Mouse (Mus musculus): ENCODE measurements around the gene Mllt11. TPM values are rescaled to one million over a fixed set of nuclear protein-coding genes. Genes with fewer than 3 reads are reported as not detected.
"Not testable (repeated sequence)": the region's sequence is repeated elsewhere in the genome, so short reads cannot be mapped to it uniquely, and the experiment has no call there.

Gene Mllt11
- total RNA-seq, 2 experiments from 2014 or later, result 48.5 to 63.2 TPM

DNA sequence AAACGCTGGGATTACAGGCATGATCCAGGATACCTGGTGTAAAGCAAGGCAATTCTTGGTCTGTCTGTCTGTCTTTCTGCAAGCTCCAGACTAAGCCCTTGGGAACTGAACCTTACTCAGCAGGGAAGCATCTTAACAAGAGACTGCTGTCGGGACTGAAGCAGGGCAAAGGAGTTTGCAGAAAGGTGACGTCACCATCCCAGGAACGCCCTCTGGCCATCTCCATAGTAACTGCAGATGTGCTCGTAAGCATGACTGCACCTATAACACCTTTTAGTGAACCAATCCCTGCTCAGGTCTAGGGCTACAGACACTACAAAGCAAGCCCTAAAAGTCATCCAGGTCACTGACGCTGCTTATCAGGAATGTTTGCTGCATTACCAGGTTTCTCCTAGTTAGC, 7.7 kb downstream of the Mllt11 start:
- intact Hi-C loops (cut with DNase I), result loop anchor here (5.0 kb wide), 1 partner anchor 38 kb away; no protein-coding TSS in a partner anchor
- no peak for DNase-seq

DNA sequence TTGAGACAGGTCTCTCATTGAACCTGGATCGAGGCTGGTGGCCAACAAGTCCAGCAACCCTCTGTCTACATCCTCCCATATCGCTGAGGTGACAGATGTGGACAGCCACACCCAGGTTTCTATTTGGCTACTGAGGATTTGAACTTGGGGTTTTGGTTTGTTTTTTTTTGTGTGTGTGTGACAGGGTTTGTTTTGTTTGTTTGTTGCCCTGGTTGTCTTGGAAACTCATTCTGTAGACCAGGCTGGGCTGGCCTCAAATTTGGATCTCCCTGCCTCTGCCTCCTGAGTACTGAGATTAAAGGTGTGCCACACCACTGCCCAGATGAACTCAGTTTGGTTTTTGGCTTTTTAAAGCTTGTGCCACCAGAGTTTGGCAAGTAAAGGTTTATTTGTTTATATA, 8.9 kb downstream of the Mllt11 start:
- DNase-seq, result no peak
- intact Hi-C loops (cut with DNase I), result loop anchor here (5.0 kb wide), 1 partner anchor 39 kb away; no protein-coding TSS in a partner anchor

GRCm38 (mm10) chr3:95218466-95219137, 13.4 kb downstream of the Mllt11 start:
- no peak for DNase-seq
- intact Hi-C loops (cut with DNase I), result loop anchor here (5.0 kb wide), 1 partner anchor 76 kb away; the partner anchor contains the start of gene Tnfaip8l2

- intact Hi-C loops (cut with DNase I), result loop anchor here (5.0 kb wide), 1 partner anchor 75 kb away; the partner anchor contains the start of gene Tnfaip8l2
- peak; percentile 97 to 98 for DNase-seq
Measured at GRCm38 (mm10) chr3:95217255-95218134, 14.5 kb downstream of the Mllt11 start, which contains the start of gene Gabpb2. Gene Gabpb2 (minus strand): TSS chr3:95217916.

DNA sequence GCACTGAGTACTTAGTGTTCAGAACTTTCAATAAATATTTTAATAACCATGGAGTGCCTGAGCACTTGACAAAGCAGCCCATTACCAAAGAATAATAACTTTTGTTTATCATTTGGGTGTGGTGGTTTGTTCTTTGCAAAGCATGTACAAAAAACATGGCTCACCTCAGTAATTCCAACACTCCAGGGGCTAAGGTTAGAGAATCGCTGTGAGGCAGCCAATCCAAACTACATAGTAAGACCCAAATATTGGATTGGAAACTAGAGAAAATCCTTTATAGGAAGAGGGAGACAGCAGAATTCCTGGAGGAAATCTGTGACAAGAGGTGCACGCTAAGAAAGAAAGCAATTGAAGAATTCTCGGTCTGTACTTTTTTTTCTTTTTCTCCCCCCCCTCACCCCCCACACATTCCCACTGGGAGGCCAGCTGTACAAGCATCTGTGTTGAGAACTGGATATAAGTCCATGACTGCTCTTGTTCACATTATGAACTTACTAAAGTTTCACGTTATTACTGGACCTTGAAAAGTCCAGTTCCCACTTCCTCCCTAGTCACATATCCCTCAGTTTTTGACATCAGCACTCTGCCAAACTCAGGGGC, 15.2 kb downstream of the Mllt11 start:
- intact Hi-C loops (cut with DNase I), result loop anchor here (5.0 kb wide), 1 partner anchor 74 kb away; the partner anchor contains the start of gene Tnfaip8l2
- DNase-seq, result no peak

DNA sequence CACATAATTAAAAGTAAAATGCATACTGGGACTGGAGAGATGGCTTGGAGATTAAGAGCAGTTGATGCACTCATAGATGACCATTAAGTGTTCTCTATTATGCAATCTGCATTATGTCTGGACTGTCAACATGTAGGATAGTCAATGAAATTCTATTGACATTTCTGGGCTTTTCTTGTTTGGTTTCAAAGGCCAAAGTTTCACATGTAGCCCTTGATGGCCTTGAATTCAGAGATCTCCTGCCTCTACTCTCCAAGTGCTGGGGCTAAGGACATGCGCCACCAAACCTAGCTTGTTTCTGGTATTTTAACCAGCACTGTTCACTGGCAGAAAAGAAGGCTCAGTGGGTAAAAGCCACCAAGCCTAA, 18.4 kb downstream of the Mllt11 start:
- DNase-seq, result no peak

DNA sequence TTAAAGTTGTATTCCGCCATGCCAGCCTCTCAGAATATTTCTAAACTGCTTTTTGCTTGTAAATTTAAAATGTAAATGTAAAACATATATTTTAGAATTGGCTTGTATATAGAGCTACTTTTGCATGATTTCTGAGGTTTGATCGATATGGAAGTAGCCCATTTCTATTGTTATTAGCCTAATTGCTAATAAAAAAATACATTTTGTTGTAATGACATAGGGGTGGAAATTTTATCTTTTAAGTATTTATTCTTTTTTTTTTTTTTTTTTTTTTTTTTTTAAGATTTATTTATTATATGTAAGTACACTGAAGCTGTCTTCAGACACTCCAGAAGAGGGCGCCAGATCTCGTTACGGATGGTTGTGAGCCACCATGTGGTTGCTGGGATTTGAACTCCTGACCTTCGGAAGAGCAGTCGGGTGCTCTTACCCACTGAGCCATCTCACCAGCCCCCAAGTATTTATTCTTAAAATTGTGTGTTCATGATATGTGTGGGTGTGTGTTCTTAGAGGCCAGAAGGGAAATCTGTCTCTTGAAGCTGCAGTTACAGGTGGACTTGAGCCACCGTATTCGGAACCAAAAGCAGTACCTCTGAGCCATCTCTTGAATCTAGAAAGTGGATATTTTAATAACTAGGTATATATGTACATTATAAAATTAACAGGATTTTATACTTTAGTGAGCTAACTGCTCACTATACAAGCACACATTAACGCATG, 18.9 kb downstream of the Mllt11 start:
- intact Hi-C loops (cut with DNase I); DNase-seq: not testable (repeated sequence)

More for the DNA sequence above, 18.4 kb downstream of the Mllt11 start:
- intact Hi-C loops (cut with DNase I), result no loop called here

DNA sequence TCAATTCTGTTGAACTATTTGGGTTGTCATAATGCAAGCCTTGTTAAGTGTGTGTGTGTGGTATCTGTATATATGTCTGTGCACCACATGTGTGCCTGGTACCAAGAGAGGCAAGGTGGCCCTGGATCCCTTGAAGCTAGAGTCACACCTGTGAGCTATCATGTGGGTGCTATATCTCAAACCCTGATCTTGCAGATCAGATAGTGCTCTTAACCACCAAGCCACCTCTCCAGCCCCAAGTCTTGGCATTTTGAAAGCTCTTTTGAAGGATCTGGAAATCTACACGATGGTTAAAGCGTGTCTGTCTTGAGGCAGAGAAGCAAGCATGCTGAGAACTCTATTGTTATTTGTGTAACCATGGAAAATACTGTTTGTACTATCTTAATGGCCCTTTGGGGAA, 21.4 kb downstream of the Mllt11 start:
- intact Hi-C loops (cut with DNase I), result no loop called here
- DNase-seq, result no peak

DNA sequence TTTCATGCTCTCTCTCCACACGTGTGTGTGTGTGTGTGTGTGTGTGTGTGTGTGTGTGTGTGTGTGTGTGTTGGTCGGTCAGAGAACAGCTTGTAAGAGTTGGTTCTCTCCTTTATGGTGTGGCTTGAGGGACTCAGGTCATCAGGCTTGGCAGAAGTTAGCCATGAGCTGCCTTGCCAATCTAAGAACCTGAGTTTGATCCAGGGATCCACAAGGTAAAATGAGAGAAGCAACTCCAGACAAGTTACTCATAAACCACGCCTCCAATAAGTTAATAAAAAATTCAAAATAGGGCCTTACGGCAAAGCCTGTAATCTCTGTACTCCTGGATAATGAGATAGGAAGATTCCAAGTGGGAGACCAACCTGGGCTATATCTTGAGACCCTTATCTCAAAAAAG, 23.7 kb downstream of the Mllt11 start:
- DNase-seq, result no peak
- intact Hi-C loops (cut with DNase I), result loop anchor here (5.0 kb wide), 1 partner anchor 49 kb away; no protein-coding TSS in a partner anchor

DNA sequence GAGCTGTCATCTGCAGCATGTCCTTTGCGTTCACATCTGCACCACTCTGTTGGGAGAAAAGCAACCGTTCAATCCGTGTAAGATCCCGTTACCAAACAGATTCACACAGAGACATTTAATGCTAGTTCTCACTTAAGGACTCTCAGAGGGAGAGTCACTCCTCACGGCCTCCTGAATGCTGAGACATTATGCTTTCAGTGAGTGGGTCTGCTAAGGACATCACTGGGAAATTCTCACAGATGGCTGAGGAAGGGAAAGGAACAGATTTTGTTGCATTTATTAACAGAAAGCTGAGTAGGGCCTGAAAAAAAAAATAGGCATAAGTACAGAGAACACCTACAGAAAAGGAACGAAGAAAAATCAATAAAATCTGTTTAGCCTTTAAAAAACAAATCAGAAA, 28.1 kb downstream of the Mllt11 start:
- intact Hi-C loops (cut with DNase I), result no loop called here
- DNase-seq, result no peak

- no peak for DNase-seq
- intact Hi-C loops (cut with DNase I), result no loop called here
Measured at GRCm38 (mm10) chr3:95200562-95200961, 31.4 kb downstream of the Mllt11 start.

DNA sequence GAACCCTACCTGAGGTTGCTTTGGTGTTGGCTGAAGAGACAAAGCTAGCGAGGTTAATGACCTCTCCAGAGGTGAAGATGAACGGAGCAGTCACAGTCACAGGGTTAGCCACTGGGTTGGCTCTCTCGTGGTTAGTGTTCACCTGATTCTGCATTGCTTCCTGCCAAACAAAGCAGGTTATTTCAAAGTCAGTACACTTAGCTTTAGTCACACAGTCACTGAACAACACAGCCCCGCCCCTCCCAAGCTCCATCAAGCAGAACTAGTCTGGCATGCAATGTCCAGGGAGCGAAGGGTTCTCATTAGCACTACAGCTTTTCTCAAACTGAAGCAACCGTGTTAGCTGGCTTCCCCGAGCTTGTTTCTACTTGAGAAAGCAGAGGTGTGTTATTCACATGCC, 31.8 kb downstream of the Mllt11 start:
- no peak for DNase-seq
- intact Hi-C loops (cut with DNase I), result no loop called here

DNA sequence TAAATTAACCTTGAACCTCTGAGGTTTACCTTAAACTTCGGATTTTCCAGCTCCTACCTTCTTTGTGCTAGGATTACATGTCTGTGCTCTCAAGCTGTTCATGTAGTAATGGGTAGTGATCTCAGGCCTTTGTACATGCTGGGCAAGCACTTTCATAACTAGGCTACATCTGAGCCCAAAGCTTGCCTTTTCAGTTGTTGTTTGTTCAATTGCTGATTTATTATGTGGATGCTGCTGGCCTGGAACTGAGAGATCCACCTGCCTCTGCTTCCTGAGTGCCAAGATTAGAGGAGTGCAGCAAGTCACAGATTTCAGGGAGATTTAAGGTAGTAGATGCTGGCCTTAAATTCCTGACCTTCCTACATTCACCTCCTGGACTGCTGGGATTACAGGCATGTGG, 32.9 kb downstream of the Mllt11 start:
- no peak for DNase-seq
- intact Hi-C loops (cut with DNase I), result no loop called here

- no peak for DNase-seq
- intact Hi-C loops (cut with DNase I), result no loop called here
Measured at GRCm38 (mm10) chr3:95195772-95196171, 36.2 kb downstream of the Mllt11 start.

GRCm38 (mm10) chr3:95194721-95195135, 37.2 kb downstream of the Mllt11 start:
- intact Hi-C loops (cut with DNase I), result no loop called here
- DNase-seq, result no peak

- intact Hi-C loops (cut with DNase I), result no loop called here
Measured at GRCm38 (mm10) chr3:95186888-95187287, 45.1 kb downstream of the Mllt11 start.

GRCm38 (mm10) chr3:95186100-95186499, 45.9 kb downstream of the Mllt11 start:
- DNase-seq, result no peak
- intact Hi-C loops (cut with DNase I), result no loop called here

More at GRCm38 (mm10) chr3:95186888-95187287, 45.1 kb downstream of the Mllt11 start:
- no peak for DNase-seq

DNA sequence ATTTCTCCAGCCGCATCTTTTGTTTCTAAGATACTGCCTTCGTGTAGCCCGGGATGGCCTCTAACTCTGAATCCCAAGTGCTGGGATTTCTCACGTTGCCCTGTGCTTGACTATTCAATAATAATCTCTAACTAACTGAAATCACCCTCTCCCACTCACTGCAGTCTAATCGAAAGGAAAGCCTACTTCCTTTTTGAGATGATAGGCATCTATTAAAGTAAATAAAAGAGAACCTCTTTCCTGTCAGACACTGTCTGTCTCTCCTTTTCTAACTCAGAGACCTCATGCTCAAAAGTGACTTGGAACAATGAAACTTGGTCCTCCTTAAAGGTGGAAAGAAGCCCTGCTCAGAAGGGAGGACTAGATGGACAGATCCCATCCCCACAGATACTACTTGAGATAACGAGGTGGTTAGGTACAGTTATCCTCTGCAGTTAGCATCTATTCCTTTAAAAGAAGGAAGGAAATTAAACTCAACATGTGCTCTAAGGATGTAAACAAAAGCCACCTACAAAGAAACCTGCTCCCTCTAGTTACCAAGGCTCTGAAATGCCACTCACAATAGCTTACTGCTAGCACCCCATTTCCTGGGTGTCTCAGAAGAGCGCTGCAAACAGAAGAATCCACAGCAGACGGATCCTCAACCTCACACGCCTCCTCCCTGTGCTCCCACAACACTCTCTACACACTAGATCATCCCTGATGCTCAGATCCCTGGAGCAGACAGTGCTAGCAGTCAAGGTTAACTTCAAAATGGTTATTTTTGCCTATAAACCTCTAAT, 47.0 kb downstream of the Mllt11 start:
- intact Hi-C loops (cut with DNase I), result no loop called here
- DNase-seq, result no peak

DNA sequence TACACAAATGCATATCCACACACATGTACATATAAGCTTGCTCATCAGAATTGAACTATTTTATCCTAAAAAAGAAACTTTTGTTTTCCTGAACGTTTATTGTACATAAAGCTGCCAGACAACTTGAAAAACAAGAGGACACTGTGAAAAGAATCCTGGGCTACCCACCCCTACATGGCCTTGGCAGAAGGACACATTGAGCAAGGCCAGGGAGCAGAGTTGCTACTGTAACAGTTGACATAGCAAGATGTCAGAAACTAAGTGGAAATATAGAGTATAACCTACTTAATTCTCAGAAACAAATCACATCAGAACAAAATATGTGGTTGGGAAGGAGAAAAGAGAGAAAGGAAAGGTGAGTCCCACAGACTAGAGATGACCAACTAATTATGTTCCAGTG, 50.1 kb downstream of the Mllt11 start:
- no peak for DNase-seq
- intact Hi-C loops (cut with DNase I), result no loop called here
